Mouse (Mus musculus) G1E (cell line): ENCODE measurements around the gene Gngt2. TPM values are rescaled to one million over a fixed set of nuclear protein-coding genes. Genes with fewer than 3 reads are reported as not detected.

Experiments
- ATAC-seq: 2 replicates; pipeline ENCODE4 v1.8.0; 2016; ENCODE audit warnings: mild to moderate bottlenecking; ENCODE audit not compliant: insufficient number of reproducible peaks, poor library complexity, low FRiP score, severe bottlenecking; ENCODE audit errors: extremely low read depth
- DNase-seq: peaks from one replicate; pipeline ENCODE4 v3.0.0; 2012; ENCODE audit warnings: low spot score
- H3K27me3 ChIP-seq: 2 replicates; pipeline ENCODE4 v1.6.1; 2012; ENCODE audit warnings: mild to moderate bottlenecking, low read length, inconsistent platforms; ENCODE audit not compliant: insufficient read depth
- H3K36me3 ChIP-seq: replicated peaks from 2 replicates; pipeline ENCODE3; 2012; ENCODE audit warnings: mild to moderate bottlenecking, inconsistent platforms
- H3K4me1 ChIP-seq: 2 replicates; pipeline ENCODE4 v1.6.1; 2012; ENCODE audit warnings: low read depth, low read length, inconsistent platforms, mixed read lengths; ENCODE audit not compliant: insufficient read depth
- H3K4me3 ChIP-seq: 2 replicates; pipeline ENCODE4 v1.5.1; 2012; ENCODE audit warnings: low read depth, mild to moderate bottlenecking, inconsistent platforms, low read length, moderate library complexity, mixed read lengths
- H3K9me3 ChIP-seq: replicated peaks from 2 replicates; pipeline ENCODE4 v1.6.1; 2012; ENCODE audit warnings: inconsistent platforms
- CTCF ChIP-seq: IDR thresholded peaks from 2 replicates; pipeline ENCODE4 v1.5.1; 2012; ENCODE audit warnings: low read depth, low read length, inconsistent platforms, mixed read lengths
- GATA1 ChIP-seq: IDR thresholded peaks from 2 replicates; pipeline ENCODE4 v1.6.1; 2012; ENCODE audit warnings: borderline replicate concordance, low read length, inconsistent platforms, mixed read lengths
- GATA2 ChIP-seq: IDR thresholded peaks from 2 replicates; pipeline ENCODE4 v1.6.1; 2012; ENCODE audit warnings: low read depth, low read length, inconsistent platforms, borderline replicate concordance
- POLR2AphosphoS5 ChIP-seq: IDR thresholded peaks from 2 replicates; pipeline ENCODE4 v1.6.1; 2012; ENCODE audit warnings: low read depth, low read length, inconsistent platforms; ENCODE audit not compliant: insufficient replicate concordance
- TAL1 ChIP-seq: conservative IDR thresholded peaks from 2 replicates; pipeline ENCODE4 v1.6.1; 2012; ENCODE audit warnings: low read depth, low read length, inconsistent platforms, mixed read lengths
- polyA plus RNA-seq: library from polyadenylated mRNA; stranded (reverse); fragments of >175 nt; gene quantifications from 2 replicates; pipeline ENCODE4 v1.2.3, GENCODE M21; 2012
- total RNA-seq, 2 experiments: library from RNA; stranded (forward) in 1 of 2; stranded (reverse) in 1 of 2; fragments of 200-1000 nt in 1 of 2; fragments of >200 nt in 1 of 2; fragmentation: Nextera tagmentation in 1 of 2; gene quantifications; 2 replicates each; pipeline ENCODE4 v1.2.3; 2014 to 2017

The Gngt2 gene
- total and polyA plus RNA-seq, 3 experiments: 15.0 to 40.9 (median 33.6) TPM

- peak; percentile 36 for DNase-seq
- no peak for ATAC-seq
- H3K27me3 ChIP-seq: no peaks in the 10 kb centered on the region; the same call in 1 of the 2 replicates
Observed at GRCm38 (mm10) chr11:95827464-95828085, 9.4 kb upstream of the Gngt2 start.

GRCm38 (mm10) chr11:95828181-95828964 is 8.6 kb upstream of the Gngt2 start:
- no peak for DNase-seq
- Histone ChIP-seq H3K36me3 (peaks cover 56% of the 10 kb centered on the region), H3K9me3 (peaks cover 13% of the 10 kb centered on the region), H3K27me3 (no peaks in the 10 kb centered on the region; the same call in 1 of the 2 replicates), H3K4me1 (peaks cover 92% of the 10 kb centered on the region), H3K4me3 (no peak overlapping the region; the same call in 1 of the 2 replicates)
- TF ChIP-seq CTCF (no peak), TAL1 (peak; percentile 48), GATA2 (no peak)
- ATAC-seq: no peak

More at GRCm38 (mm10) chr11:95827464-95828085, 9.4 kb upstream of the Gngt2 start:
- Histone ChIP-seq H3K4me3 (no peak overlapping the region; the same call in 1 of the 2 replicates), H3K9me3 (peaks cover 13% of the 10 kb centered on the region), H3K4me1 (peaks cover 92% of the 10 kb centered on the region), H3K36me3 (peaks cover 48% of the 10 kb centered on the region)
- TF ChIP-seq CTCF (peak; percentile 46), GATA1 (no peak)

- Histone ChIP-seq H3K9me3 (peaks cover 13% of the 10 kb centered on the region), H3K27me3 (no peaks in the 10 kb centered on the region; the same call in 1 of the 2 replicates), H3K4me1 (peaks cover 96% of the 10 kb centered on the region), H3K36me3 (peaks cover 58% of the 10 kb centered on the region), H3K4me3 (no peak overlapping the region)
- no peak for TF ChIP-seq CTCF
- TF ChIP-seq GATA2: no peak
- no peak for TF ChIP-seq POLR2AphosphoS5
- no peak for TF ChIP-seq GATA1
- no peak for TF ChIP-seq TAL1
- no peak for DNase-seq
- ATAC-seq: no peak
Observed at GRCm38 (mm10) chr11:95829526-95830050, 7.4 kb upstream of the Gngt2 start.

GRCm38 (mm10) chr11:95830411-95831275 is 6.4 kb upstream of the Gngt2 start:
- no peak for DNase-seq
- Histone ChIP-seq H3K36me3 (peaks cover 60% of the 10 kb centered on the region), H3K4me3 (peak overlapping the region; percentile 31; the same call in 1 of the 2 replicates), H3K27me3 (no peaks in the 10 kb centered on the region; the same call in 1 of the 2 replicates), H3K9me3 (peaks cover 13% of the 10 kb centered on the region), H3K4me1 (peaks cover 96% of the 10 kb centered on the region)
- TF ChIP-seq CTCF (no peak), POLR2AphosphoS5 (no peak), TAL1 (no peak), GATA2 (no peak), GATA1 (no peak)
- no peak for ATAC-seq

GRCm38 (mm10) chr11:95831276-95831619 is 5.8 kb upstream of the Gngt2 start:
- no peaks in the 10 kb centered on the region; the same call in 1 of the 2 replicates for H3K27me3 ChIP-seq
- TF ChIP-seq POLR2AphosphoS5 (no peak), TAL1 (no peak), GATA1 (no peak), GATA2 (no peak), CTCF (no peak)
- peaks cover 13% of the 10 kb centered on the region for H3K9me3 ChIP-seq
- peaks cover 98% of the 10 kb centered on the region for H3K4me1 ChIP-seq
- ATAC-seq (no peak), DNase-seq (no peak)
- H3K4me3 ChIP-seq: no peak overlapping the region; the same call in 1 of the 2 replicates
- peaks cover 66% of the 10 kb centered on the region for H3K36me3 ChIP-seq
